ENCODE assay signal across 12 mouse cellular contexts in the genomic region with DNA sequence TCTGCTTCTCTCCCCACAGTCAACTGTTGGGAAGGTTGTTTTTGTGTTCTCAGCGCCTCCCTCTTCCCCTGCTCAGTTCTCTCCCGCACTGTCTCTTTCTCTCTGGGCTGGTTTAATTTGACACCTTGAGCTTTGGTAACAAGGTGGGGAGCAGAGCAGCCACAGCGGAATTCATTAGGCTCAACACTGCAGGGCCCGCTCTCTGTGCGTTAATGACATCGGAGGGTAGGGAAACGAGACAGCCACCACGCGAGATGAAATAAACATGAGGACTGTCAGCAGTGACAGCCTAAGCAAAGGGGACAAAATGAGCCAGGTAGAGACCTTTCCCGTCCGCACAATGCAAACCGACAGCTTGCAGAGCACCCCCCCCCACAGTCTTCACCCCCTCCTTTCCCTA.
DNase-seq lines count a peak whose midpoint lies in the region; ATAC-seq lines count a peak whose summit lies in the region.
"Had no signal": no experiment of that assay in that cellular context is flagged by ENCODE, and none has a peak within 500 bp of the region (broad histone marks: within the 10 kb centered on the region; RNA-seq: fewer than 3 reads in every experiment).

No protein-coding gene starts in this region.

- H3K9ac ChIP-seq in neural tube, embryonic 11.5 days (ENCODE audit: low read length): no peak overlapping the region
- peak overlapping the region; percentile 33; the same call in 1 of the 2 replicates for H3K9ac ChIP-seq in hindbrain, embryonic 12.5 days
- no peak overlapping the region; the same call in 1 of the 2 replicates for H3K9ac ChIP-seq in midbrain, embryonic 15.5 days
- H3K9ac ChIP-seq: heart, embryonic 15.5 days had no signal

- H3K36me3 ChIP-seq in neural tube, embryonic 11.5 days (ENCODE audit: control insufficient read depth, insufficient read depth, low read length): no peaks in the 10 kb centered on the region
- H3K36me3 ChIP-seq in hindbrain, embryonic 12.5 days: no peaks in the 10 kb centered on the region
- no peaks in the 10 kb centered on the region for H3K36me3 ChIP-seq in midbrain, embryonic 15.5 days (replicated peaks)
- H3K36me3 ChIP-seq: heart, embryonic 15.5 days had no signal

- DNase-seq in neural tube, embryonic 11.5 days (ENCODE audit: low spot score): peak; percentile 50
- no peak for DNase-seq in neural tube, embryonic 10.5 days (ENCODE audit: extremely low spot score, low spot score)
- no peak for DNase-seq in embryo, embryonic 11 days
- no peak for DNase-seq in gastrocnemius, adult 8-10 months (ENCODE audit: low spot score in 2 of 2)
- DNase-seq in adrenal gland, adult 18-20 months (ENCODE audit: low spot score in 2 of 2): no peak
- no peak for DNase-seq in gastrocnemius, adult 18-20 months (ENCODE audit: low spot score)
- DNase-seq: cerebellum, adult 18-20 months; kidney, postnatal 10 days; right cerebral cortex, postnatal 25 days had no signal

- 22% methylated on average over 12 of the region's 12 CpGs for WGBS in neural tube, embryonic 11.5 days
- WGBS in hindbrain, embryonic 12.5 days: 12% methylated on average over 12 of the region's 12 CpGs
- 6% methylated on average over 12 of the region's 12 CpGs for WGBS in midbrain, embryonic 15.5 days

- H3K4me1 ChIP-seq in neural tube, embryonic 11.5 days (ENCODE audit: control insufficient read depth, insufficient read depth, low read length): peaks cover 19% of the 10 kb centered on the region; the same call in 1 of the 2 replicates
- peaks cover 44% of the 10 kb centered on the region for H3K4me1 ChIP-seq in hindbrain, embryonic 12.5 days
- H3K4me1 ChIP-seq in midbrain, embryonic 15.5 days: peaks cover 63% of the 10 kb centered on the region

- ATAC-seq in neural tube, embryonic 11.5 days (ENCODE audit: insufficient read depth, low FRiP score, low TSS enrichment): peak; percentile 59
- ATAC-seq in hindbrain, embryonic 12.5 days (ENCODE audit: low FRiP score): peak; percentile 86
- ATAC-seq in midbrain, embryonic 15.5 days (replicated peaks): peak; percentile 80

- H3K27me3 ChIP-seq in neural tube, embryonic 11.5 days (ENCODE audit: control insufficient read depth, insufficient read depth, low read length): no peaks in the 10 kb centered on the region
- no peaks in the 10 kb centered on the region for H3K27me3 ChIP-seq in hindbrain, embryonic 12.5 days
- H3K27me3 ChIP-seq in midbrain, embryonic 15.5 days (replicated peaks): no peaks in the 10 kb centered on the region
- H3K27me3 ChIP-seq: heart, embryonic 15.5 days had no signal

- H3K27ac ChIP-seq in neural tube, embryonic 11.5 days (ENCODE audit: low read depth, low read length): peak overlapping the region; percentile 58
- peak overlapping the region; percentile 84 for H3K27ac ChIP-seq in hindbrain, embryonic 12.5 days
- peak overlapping the region; percentile 84 for H3K27ac ChIP-seq in midbrain, embryonic 15.5 days
- H3K27ac ChIP-seq: heart, embryonic 15.5 days had no signal

- H3K9me3 ChIP-seq in neural tube, embryonic 11.5 days (ENCODE audit: control insufficient read depth, low read length): no peaks in the 10 kb centered on the region
- no peaks in the 10 kb centered on the region for H3K9me3 ChIP-seq in hindbrain, embryonic 12.5 days (replicated peaks)
- no peaks in the 10 kb centered on the region for H3K9me3 ChIP-seq in midbrain, embryonic 15.5 days
- H3K9me3 ChIP-seq: heart, embryonic 15.5 days had no signal

- H3K4me2 ChIP-seq in neural tube, embryonic 11.5 days (ENCODE audit: low read depth): no peak overlapping the region
- peak overlapping the region; percentile 39 for H3K4me2 ChIP-seq in hindbrain, embryonic 12.5 days (replicated peaks)
- H3K4me2 ChIP-seq in midbrain, embryonic 15.5 days: peak overlapping the region; percentile 31
- H3K4me2 ChIP-seq: heart, embryonic 15.5 days had no signal

- no peak overlapping the region for H3K4me3 ChIP-seq in neural tube, embryonic 11.5 days (ENCODE audit: low read depth, low read length)
- H3K4me3 ChIP-seq in hindbrain, embryonic 12.5 days: no peak overlapping the region
- H3K4me3 ChIP-seq in midbrain, embryonic 15.5 days: no peak overlapping the region
- H3K4me3 ChIP-seq: heart, embryonic 15.5 days had no signal
